Mouse (Mus musculus): ENCODE results near the gene Hectd1.

Hectd1 gene

DNA sequence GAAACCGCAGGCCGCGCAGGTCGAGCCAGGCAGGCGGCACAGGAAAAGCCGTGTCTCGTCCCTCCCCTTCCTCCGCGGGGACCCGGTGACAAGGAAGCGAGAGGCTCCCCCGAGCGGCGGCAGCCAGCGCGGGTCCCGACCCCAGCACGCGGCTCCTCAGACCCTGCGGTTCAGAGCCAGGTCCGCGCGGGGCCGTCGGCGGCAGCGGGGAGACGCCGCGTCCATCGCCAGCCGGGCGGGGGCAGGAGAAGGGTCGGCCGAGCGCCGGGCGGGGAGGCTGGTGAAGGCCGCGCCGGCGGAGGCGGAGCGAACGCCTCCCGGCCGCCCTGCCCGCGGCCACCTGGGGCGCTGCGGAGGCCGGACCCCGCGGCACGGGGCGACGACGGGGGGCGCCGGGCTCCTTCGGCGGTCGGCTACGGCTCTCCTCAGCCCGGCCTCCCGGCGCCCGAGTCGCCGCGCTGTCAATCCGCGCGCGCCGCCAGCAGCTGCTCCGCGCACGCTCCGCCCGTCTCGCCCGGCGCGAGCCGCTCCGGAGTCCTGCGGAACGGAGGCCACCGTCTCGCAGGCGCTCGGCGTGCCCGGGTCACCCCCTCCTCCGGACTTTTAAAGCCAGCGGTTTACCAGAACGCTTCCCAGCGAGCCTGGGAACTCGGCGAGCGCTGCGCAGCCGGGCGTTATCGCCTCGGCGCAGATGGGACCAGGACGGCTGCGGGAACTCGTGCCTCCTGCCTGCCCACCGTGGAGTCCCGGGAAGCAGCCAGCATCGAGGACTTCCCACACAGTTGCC, at the start of gene Hectd1:
TSS of gene Hectd1 (minus strand) at position 247 of the 787 bp plus-strand sequence.
- DNase-seq, result peak; percentile 82

DNA sequence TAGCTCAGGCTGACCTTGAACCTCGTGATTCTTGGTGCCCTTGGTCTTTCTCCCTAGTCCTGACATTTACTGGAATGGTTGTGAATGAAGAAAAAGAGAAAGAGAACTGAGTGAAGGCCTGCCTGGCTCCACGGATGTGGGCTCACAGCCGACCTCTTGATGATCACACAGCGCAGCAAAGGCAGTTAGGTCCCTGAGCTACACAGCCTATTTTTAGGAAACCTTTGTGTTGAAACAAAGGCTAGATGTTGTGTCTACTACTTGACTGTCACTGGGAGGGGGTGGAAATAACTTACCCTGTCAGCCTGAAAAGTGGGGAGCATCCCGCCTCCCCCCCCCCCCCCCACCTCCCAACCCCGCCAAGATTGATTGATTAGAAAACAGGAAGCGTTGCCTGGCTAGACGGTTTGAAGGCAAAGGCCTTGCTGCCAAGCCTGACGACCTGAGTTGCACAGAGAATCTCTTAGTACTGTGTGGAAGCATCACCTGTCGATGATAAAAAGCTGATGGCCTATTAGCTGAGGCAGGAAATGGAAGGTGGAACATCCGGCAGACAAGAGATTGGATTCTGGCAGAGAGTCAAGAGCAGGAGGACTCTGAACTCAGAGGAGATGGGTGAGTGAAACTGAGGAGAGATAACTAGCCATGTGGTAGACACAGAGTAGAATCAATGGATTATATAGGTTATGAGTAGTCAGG, 42.3 kb upstream of the Hectd1 start:
- DNase-seq, result no peak

DNA sequence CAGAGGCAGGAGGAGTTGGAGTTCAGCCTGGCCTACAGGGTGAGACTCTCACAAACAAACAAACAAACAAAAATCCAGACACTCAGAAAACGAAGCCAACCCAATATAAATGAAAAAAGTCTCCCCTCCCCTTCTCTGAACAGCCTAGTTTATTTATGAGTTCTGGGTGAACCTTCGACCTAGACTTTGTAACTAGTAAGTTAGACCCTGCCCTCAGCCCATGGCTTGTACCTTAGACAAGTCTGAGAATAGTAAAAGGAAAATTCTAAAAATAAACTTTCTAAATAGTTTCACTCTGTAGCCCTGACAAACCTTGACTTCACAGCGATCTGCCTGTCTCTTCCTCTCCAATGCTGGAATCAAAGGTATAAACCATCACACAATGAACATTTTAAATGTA, 40.2 kb upstream of the Hectd1 start:
- DNase-seq, result no peak

DNA sequence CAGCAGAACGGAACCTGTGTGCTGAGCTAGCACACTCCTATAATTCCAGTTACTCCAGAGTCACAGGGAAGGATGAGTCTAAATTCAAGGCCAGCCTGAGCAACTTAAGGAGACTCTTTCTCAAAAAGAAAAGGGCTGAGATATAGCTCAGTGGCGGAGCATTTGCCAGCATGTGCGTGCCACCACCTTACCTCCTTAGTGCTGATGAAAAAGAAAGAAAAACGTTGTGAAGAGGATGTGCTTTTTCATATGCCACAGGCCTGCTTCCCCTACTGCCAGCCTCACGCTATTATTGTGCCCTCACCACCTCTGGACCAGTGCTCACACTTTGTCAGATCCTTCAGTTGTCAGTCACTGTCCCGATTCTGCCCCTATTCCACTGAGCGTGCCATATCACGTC, 37.7 kb upstream of the Hectd1 start:
- DNase-seq, result no peak

DNA sequence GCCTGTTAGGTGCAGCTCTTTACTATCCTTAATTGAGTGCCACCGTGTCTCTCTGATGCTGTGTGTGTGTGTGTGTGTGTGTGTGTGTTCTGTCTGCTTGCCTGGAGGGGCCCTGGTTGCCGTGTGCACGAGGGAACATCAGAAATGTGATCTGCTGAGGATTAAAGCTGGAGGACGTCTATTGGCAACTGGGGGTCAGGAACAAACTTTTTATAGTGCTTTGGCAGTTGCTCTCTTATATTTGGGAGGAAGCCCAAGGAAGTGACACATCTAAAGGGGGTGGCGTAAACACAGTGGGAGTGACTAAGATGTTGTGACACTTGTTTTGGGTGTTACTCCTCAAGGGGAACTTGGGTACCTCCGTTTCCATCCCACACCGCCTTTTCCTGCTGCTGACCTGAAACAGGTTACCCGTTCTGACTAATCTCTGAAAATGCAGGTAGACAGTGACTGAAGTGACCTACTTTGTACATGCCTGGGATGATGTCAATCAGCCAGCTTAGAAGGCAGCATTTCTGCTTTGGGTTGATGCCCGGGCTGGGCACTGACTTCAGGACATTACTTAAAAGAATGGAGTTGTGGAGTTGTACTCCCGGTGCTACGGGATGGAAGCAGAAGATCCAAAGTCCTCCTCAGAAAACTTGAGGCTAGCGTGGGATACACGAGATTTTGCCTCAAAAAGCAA, 37.0 kb upstream of the Hectd1 start:
- DNase-seq, result no peak

DNA sequence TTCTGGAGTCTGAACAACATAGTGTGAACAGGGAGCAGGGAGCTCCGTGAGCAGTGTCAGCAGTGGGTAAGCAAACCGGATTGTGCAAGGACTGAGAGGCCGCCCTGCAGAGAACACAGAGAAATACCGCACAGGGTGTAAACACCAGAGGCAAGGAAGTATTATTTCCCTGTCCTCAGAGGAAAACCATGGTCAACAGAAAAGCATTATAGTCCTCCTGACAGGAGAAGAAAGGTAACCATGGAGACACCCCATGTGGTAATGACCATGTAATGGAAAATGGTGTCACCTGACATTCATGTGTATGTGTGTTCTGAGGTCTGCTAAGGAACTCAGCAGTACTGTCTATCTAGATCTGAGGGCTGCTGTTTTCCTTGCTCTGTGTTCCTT, 36.4 kb upstream of the Hectd1 start:
- peak; percentile 37 for DNase-seq

DNA sequence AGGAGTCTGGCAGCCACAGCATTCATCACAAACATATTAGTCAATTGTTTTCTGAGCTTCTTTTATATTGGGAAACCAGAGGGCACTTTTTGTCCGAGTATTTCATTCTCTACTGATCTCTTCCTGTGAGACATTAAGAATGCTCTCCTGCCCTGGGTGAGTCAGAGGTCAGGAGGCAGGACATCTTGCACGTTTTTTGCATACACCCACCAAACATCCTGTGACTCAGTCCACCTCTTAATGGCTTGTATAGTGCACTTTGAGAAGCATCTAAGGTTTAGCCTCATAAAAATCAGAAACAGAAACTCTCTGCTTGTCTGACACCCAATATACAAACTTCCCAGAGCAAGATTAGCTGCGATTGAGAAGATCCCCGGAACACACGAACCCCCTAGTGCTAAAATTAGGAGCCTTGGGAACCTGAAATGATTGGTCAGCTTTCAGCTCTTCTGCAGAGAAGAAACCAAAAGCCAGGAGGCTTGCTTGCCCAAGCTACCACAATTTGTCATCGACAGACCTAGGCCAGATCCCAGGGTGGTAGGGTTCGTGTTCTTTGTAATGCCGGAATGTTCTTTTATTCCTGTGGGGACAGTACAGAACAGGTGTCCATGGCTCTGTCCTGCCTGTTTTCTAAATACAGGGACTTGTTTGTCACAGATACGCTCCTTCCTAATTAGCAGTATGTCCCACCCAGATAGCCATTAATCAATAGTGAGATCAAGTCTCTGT, 35.9 kb upstream of the Hectd1 start:
- no peak for DNase-seq

DNA sequence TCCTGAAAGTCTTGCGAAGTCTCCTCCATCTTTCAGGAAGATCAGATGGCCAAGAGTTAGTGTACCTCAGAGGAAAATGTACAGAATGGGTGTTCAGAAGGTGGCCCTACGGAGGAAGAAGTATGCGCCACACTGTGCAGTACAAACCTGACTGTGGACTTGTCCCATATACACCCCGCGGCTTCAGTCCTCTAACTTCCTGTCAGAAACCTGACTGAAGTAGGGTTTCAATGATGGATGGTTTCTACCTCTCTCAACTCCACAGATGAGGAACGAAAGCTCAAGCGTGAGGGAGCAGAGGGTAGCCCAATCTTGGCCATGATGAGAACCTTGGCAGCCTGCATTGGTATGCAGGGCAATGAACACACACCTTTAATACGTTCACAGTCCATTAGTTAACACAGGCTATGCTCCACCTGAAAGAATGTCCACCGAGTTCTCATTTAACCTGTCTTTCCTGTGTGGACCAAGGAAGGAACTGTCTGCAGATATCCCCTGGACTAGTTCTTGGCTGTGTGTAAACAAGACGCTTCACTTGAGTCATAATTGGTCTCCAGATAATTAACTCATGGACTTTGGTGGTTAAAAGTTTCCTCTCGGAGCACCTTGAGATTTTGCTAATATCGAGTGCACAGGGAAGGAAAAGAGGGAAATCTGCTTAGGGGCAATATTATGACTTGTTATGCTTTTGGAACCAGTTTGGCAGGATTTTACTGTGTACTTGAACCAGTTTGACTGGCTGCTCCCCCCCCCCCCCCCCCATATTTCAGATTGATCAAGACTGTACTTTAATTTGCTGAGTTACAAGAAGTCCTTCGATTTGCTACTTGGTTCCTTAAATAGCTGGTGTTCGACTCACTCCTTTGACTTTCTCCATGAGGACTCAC, 34.0 kb upstream of the Hectd1 start:
- peak; percentile 61 for DNase-seq

DNA sequence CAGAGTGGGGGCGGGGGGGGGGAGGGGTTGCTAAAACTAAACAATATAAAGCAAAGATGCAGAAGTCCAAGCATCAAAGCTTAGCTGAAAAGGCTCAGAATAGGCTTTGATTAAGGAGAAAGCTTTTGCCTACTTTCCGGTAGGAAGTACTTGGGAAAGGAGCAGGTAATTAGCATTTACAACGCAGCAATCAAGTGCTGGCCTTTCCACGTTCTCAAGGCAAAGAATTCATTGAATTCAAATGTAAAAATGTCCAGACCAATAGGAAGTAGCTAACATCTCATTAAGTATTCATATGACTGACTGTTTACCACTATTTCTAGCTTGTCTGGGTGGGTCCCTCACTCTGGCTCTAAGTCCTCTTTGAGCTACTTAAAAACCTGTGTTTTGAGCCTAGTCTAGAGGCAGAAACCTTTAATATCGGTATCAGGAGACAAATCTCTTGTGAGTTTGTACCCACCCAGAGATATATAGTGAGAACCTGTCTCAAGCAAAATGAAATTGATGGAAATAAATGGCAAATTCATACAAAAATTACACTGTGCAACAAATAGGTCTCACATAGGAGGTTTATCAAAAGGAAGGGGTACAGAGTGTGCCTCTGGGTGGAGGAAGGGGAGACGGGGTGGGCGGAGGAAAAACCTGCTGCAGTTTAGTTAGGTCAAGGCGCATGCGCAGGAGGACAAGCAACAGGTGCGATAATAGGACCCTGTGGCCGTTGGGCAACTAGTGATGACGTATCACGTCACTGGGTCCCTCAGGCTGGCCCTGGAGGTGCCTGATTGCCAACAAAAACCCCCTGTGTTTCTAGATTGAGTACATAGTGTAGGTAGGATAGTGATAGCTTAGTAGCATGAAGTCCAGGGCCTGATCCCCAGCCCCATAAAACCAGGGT, 29.0 kb upstream of the Hectd1 start:
- DNase-seq, result no peak

DNA sequence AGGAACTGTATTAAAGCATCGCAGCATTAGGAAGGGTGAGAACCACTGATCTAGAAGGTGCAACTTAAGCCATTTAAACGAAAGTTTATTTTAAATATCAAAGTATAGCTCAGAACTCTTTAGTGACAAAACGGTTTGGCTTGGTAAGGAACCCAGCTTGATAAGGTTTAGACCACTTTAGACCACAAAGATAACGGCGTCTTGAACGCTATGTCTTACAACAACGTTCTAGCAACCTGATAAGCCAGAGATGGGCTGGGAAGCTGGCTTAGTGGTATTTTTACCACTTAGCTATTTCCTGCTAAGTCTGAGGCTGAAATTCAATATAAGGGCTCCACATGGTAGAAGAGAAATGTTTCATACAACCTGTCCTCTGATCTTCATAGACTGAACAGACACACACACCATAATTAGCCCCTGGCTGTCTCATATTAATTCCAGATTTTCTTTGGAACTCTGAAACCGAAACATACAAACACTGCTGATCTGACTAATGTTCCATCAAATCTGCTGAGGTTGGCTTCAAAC, 27.5 kb upstream of the Hectd1 start:
- DNase-seq, result no peak

DNA sequence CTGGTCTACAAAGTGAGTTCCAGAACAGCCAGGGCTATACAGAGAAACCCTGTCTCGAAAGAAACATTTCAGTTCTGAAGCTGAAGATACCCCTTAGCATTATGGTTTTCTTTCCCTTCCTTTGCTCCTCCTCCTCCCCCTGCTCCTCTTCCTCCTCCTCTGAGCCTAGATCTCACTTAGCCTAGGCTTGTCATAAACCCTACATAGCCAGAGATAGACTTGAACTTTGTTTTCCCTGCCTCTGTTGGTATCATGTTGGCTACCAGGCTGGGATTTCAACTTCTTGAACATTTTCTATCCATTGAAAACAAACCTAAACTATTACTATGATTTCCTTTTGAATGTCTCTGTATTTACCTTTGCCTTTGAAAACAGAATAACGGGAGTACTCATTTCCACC, 26.5 kb upstream of the Hectd1 start:
- no peak for DNase-seq

DNA sequence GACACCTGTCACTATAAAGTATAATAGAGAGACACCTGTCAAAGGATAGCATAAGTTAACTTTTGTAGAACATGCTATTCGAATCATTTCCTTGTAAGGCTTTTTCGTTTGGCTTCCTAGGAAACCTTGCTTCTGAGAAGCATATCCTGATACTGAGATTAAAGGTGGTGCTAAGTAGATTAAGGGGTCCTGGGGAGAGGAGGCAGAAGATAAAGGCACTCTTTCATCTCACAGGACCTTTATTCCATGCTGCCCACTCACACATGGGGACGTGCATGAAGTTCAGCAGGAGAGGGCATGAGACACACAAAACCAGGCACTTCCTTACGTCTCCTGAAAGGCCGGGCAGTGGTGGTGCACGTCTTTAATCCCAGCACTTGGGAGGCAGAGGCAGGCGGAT, 26.1 kb upstream of the Hectd1 start:
- DNase-seq, result no peak

DNA sequence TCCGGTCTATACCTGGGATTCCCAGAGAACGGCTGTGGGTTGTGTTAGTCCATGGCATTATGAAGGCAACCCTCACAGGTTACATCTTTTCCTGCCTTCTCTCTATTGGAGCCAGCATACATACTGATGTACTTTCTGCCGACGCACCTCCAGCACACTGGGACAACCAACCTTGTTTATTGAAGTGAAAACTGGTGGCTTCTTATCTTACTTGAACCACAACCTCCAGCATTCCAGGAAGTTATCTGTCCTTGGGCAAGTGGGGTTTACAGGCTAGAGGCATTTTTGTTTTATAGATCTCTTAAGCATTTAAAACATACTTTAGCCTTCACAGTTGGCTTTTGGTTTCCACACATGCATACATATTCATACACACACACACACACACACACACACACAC, 22.3 kb upstream of the Hectd1 start:
- DNase-seq, result no peak

DNA sequence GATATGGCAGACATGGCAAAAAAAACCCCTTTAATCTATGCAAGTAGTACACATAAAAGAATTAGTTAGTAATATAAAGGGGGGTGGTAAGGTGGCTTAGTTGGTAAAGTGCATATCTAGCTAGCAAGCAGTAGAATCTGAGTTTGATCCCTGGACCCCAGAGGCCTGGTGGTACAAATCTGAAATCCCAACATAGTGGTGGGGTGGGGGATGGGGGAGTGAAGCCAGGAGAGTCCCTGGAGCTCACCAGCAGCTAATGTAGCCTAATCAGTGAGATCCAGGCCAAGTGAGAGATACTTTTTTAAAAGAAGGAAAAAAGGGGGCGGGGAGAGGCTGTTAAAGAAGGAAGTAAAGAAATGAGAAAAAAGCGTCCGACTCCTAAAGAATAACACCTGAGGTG, 21.8 kb upstream of the Hectd1 start:
- no peak for DNase-seq

DNA sequence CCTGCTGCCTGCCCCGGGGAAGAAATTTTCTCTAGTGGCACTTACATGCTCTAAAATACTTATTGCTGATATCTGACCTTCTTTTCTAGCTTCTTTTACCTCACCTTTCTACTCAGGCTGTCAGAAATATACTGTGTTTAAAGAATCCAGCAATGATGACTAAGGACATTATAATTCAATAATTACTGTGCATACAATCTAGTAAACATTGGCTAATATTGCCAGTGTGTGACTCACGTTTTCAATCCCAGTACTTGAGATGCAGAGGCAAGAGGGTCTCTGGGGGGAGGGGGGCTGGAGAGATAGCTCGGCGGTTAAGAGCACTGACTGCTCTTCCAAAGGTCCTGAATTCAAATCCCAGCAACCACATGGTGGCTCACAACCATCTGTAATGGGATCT, 21.0 kb upstream of the Hectd1 start:
- DNase-seq, result no peak

DNA sequence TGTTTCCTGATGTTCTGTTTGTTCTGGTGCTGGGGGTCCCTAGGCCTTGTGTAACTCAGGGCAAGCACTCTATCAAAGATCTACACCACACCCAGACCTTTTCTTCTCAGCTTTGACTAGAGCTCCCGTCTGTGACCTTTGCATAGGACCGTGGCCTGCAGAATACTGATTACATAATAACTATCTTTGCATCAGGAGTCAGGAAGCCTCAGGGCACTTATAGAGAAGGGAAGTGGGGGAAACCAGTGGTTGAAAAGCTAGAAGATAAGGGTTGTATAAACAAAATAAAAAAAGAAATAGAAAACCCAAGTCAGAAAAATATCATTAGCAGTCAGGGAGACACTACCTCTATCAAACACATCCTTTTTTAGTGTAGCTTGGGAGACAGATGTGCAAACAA, 20.6 kb upstream of the Hectd1 start:
- DNase-seq, result no peak

DNA sequence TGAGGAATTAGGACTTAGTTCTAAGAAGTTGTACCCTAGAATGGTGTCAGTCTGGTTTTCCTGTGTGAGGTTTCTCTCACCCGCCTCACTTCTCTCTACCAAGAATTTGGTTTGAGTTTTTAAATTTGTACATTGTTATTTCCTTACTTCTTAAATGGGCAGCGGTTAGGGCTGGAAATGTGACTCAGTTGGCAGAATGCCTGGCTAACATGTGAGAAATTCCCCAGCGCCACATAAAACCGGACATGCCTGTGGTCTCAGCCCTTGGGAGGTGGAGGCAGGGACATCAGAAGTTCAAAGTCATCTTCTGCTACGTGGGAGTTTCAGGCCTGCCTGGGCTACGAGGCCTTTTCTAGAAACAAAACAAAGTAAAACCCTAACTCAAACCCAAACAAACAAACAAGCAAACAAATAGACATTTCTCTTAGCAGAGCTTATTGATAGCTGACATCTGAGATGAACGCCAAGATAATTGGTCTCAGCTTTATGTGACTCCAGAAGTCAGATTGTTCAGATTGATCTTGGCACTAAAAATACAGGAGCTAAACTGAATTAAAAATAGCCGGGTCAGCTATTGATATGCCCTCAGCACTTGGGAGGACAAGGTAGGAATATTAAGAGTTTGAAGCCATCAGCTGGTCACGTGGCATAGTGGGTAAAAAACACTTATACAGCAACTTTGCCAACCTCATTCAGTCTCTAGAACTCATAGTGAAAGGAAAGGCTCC, 18.8 kb upstream of the Hectd1 start:
- DNase-seq, result peak; percentile 68

DNA sequence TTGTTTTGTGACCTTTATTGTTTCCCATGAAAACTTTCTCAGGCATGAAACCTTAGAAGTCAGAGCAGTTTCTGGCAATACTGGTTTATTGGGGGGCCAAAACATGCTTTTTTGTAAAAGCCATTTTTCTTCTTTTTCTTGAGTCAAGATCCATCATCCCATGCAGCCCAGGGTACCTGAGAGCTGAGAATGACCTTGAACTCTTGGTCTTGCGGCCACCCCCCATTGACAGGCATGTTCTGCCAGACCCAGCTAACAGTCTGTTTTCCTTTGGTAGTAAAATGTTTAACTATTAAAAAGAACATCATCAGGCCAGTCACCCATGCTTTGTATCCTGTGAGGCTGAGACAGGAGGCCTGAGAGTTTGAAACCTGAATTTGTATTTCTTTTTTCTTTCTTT, 15.9 kb upstream of the Hectd1 start:
- DNase-seq, result no peak

DNA sequence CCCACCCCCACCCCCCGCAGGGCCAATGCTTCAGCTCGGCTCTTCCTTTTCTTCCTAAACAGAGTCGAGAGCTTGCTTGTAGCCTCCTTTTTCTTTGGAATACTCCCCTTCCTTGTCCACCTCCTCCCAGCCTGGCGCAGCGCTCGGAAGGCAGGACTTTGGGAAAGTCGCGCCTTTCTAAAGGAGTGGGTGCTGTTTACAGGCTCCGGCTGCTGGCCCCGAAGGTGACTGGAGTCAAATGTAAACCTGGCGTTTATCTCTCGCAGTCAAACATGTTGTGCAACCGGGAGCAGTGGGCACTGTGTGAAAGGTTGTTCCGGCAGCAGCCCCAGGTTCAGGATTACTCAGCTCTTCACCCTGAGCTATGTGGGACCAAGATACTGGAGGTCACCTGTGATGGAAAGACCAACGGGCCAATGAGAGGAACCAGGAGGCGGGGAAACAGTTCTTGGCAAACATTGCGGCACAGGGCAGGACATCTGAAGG, 15.5 kb upstream of the Hectd1 start:
- DNase-seq, result peak; percentile 99

Data from kidney, adult 11 months (tissue).